Mouse (Mus musculus) thymus, adult 2 months (tissue): ENCODE data around the gene Dennd1b. TPM values are rescaled to one million over a fixed set of nuclear protein-coding genes. Genes with fewer than 3 reads are reported as not detected.

Experiments used
- DNase-seq: peaks from one replicate; pipeline ENCODE4 v3.0.0; 2021
- H3K27ac ChIP-seq: fragments of 200-500 bp; 2 replicates; pipeline ENCODE4 v1.5.1; 2012; ENCODE audit warnings: low read length, control low read depth; ENCODE audit not compliant: control insufficient read depth, insufficient read depth
- H3K27me3 ChIP-seq: fragments of 200-500 bp; 2 replicates; pipeline ENCODE4 v1.6.1; 2012; ENCODE audit warnings: mild to moderate bottlenecking, low read length, moderate library complexity, mixed read lengths; ENCODE audit not compliant: control insufficient read depth, insufficient read depth
- H3K36me3 ChIP-seq: fragments of 200-500 bp; 2 replicates; pipeline ENCODE4 v1.6.1; 2012; ENCODE audit warnings: mild to moderate bottlenecking, low read length, moderate library complexity; ENCODE audit not compliant: control insufficient read depth, insufficient read depth
- H3K4me1 ChIP-seq: fragments of 200-500 bp; replicated peaks from 2 replicates; pipeline ENCODE4 v1.6.1; 2012; ENCODE audit warnings: low read length; ENCODE audit not compliant: control insufficient read depth, insufficient read depth
- H3K4me3 ChIP-seq: fragments of 200-500 bp; 2 replicates; pipeline ENCODE4 v1.5.1; 2012; ENCODE audit warnings: mild to moderate bottlenecking, low read length, control low read depth, moderate library complexity; ENCODE audit not compliant: control insufficient read depth, insufficient read depth
- CTCF ChIP-seq: fragments of 200-500 bp; IDR thresholded peaks from 2 replicates; pipeline ENCODE4 v1.5.1; 2012; ENCODE audit warnings: mild to moderate bottlenecking, control low read depth, low read length, moderate library complexity, borderline replicate concordance; ENCODE audit not compliant: control insufficient read depth, poor library complexity, insufficient read depth; ENCODE audit errors: extremely low read depth
- POLR2A ChIP-seq: fragments of 200-500 bp; IDR thresholded peaks from 2 replicates; pipeline ENCODE4 v1.6.1; 2012; ENCODE audit warnings: mild to moderate bottlenecking, low read length, control low read depth, moderate library complexity; ENCODE audit not compliant: control insufficient read depth, poor library complexity, insufficient read depth; ENCODE audit errors: extremely low read depth
- WGBS: fragments of 180-500 bp; shearing (Covaris S2); methylation state at CpG from one replicate; pipeline ENCODE4 v1.1.7; 2018; 5-methylcytosine and 5-hydroxymethylcytosine counted together
- polyA plus RNA-seq: library from polyadenylated mRNA; depleted of rRNA; stranded (reverse); fragments of >200 nt; gene quantifications from 2 replicates; pipeline ENCODE4 v1.2.3, GENCODE M21; 2012

The Dennd1b gene
- polyA plus RNA-seq, 1 experiment = 20.7 TPM

GRCm38 (mm10) chr1:138924282-138924681 lies 39.0 kb upstream of the Dennd1b start:
- H3K27ac ChIP-seq = no peak overlapping the region
- H3K27me3 ChIP-seq = no peaks in the 10 kb centered on the region
- TF ChIP-seq CTCF (no peak), POLR2A (no peak)
- no peak overlapping the region for H3K4me3 ChIP-seq
- no peaks in the 10 kb centered on the region for H3K36me3 ChIP-seq
- DNase-seq = no peak
- WGBS = 93% methylated on average over 2 of the region's 2 CpGs
- no peaks in the 10 kb centered on the region for H3K4me1 ChIP-seq

GRCm38 (mm10) chr1:138928671-138929483 lies 34.4 kb upstream of the Dennd1b start:
- H3K27ac ChIP-seq = no peak overlapping the region
- no peaks in the 10 kb centered on the region for H3K27me3 ChIP-seq
- no peak for TF ChIP-seq POLR2A
- no peak for TF ChIP-seq CTCF
- H3K4me3 ChIP-seq = no peak overlapping the region
- DNase-seq = no peak
- WGBS = 83% methylated on average over 11 of the region's 11 CpGs
- no peaks in the 10 kb centered on the region for H3K36me3 ChIP-seq
- no peaks in the 10 kb centered on the region for H3K4me1 ChIP-seq

- Histone ChIP-seq H3K36me3 (no peaks in the 10 kb centered on the region), H3K27ac (no peak overlapping the region), H3K27me3 (no peaks in the 10 kb centered on the region), H3K4me3 (no peak overlapping the region), H3K4me1 (no peaks in the 10 kb centered on the region)
- TF ChIP-seq POLR2A (no peak), CTCF (no peak)
- 59% methylated on average over 3 of the region's 3 CpGs for WGBS
- no peak for DNase-seq
These were observed 33.2 kb upstream of the Dennd1b start for GRCm38 (mm10) chr1:138929985-138930384.

- H3K27me3 ChIP-seq = no peaks in the 10 kb centered on the region
- H3K4me3 ChIP-seq = no peak overlapping the region
- 61% methylated on average over 3 of the region's 3 CpGs for WGBS
- no peak overlapping the region for H3K27ac ChIP-seq
- TF ChIP-seq POLR2A (no peak), CTCF (no peak)
- no peaks in the 10 kb centered on the region for H3K4me1 ChIP-seq
- H3K36me3 ChIP-seq = no peaks in the 10 kb centered on the region
- DNase-seq = no peak
These were observed 32.4 kb upstream of the Dennd1b start for GRCm38 (mm10) chr1:138930856-138931255.

- Histone ChIP-seq H3K4me1 (no peaks in the 10 kb centered on the region), H3K27me3 (no peaks in the 10 kb centered on the region), H3K36me3 (no peaks in the 10 kb centered on the region), H3K27ac (no peak overlapping the region), H3K4me3 (no peak overlapping the region)
- 96% methylated on average over 6 of the region's 6 CpGs for WGBS
- DNase-seq = no peak
- no peak for TF ChIP-seq CTCF
- no peak for TF ChIP-seq POLR2A
These were observed 27.1 kb upstream of the Dennd1b start for GRCm38 (mm10) chr1:138936169-138936568.

GRCm38 (mm10) chr1:138937686-138938370 lies 25.4 kb upstream of the Dennd1b start:
- Histone ChIP-seq H3K27me3 (no peaks in the 10 kb centered on the region), H3K4me3 (no peak overlapping the region), H3K36me3 (no peaks in the 10 kb centered on the region), H3K4me1 (no peaks in the 10 kb centered on the region), H3K27ac (no peak overlapping the region)
- TF ChIP-seq POLR2A (no peak), CTCF (no peak)
- DNase-seq = no peak
- 89% methylated on average over 6 of the region's 6 CpGs for WGBS
